Mouse (Mus musculus): ENCODE results near the gene Btbd7.

- TF ChIP-seq REST (IDR thresholded peaks at IDR 0.05; ENCODE audit: insufficient read depth, insufficient read length) (no peak), POLR2AphosphoS2 (IDR thresholded peaks at IDR 0.05; ENCODE audit: insufficient read length, low read depth) (peak; percentile 88), POLR2A (IDR thresholded peaks at IDR 0.05; ENCODE audit: insufficient read length, low read depth) (peak; percentile 92), MYOG (IDR thresholded peaks at IDR 0.05; ENCODE audit: control insufficient read depth in 1 of 3, insufficient read depth in 1 of 3, insufficient read length in 2 of 3, low read depth in 2 of 3) (peak in 1 of 3 experiments; percentile 4), E2F4 (IDR thresholded peaks at IDR 0.05; ENCODE audit: insufficient read depth) (no peak), CEBPB (IDR thresholded peaks at IDR 0.05; ENCODE audit: insufficient read depth, poor library complexity, severe bottlenecking) (no peak), TCF3 (IDR thresholded peaks at IDR 0.05; ENCODE audit: insufficient read length, low read depth) (no peak), MAX (IDR thresholded peaks at IDR 0.05; ENCODE audit: low read depth) (no peak), TCF12 (IDR thresholded peaks at IDR 0.05; ENCODE audit: insufficient read depth, poor library complexity, severe bottlenecking) (no peak), USF1 (IDR thresholded peaks at IDR 0.05; ENCODE audit: low read depth) (peak; percentile 78), MYOD1 (IDR thresholded peaks at IDR 0.05; ENCODE audit: control insufficient read depth in 1 of 3, insufficient read length in 2 of 3, low read depth in 2 of 3) (peak in 1 of 3 experiments; percentile 0)
Measured at GRCm38 (mm10) chr12:102878031-102878823, at the start of gene Btbd7.
